Mouse (Mus musculus) midbrain, embryonic 16.5 days (tissue): ENCODE measurements around the gene Olfr790. TPM values are rescaled to one million over a fixed set of nuclear protein-coding genes. Genes with fewer than 3 reads are reported as not detected.

Experiments used
- ATAC-seq: fragments of 200-750 bp; cut with Nextera tagmentation; 2 replicates; pipeline ENCODE4 v1.8.0; 2017; ENCODE audit warnings: moderate TSS enrichment
- H3K27ac ChIP-seq: fragments of 300-500 bp; sonication (generic); 2 replicates; pipeline ENCODE4 v1.5.1; 2014; ENCODE audit warnings: mild to moderate bottlenecking, low read length, mixed read lengths
- H3K27me3 ChIP-seq: fragments of 300-500 bp; sonication (generic); 2 replicates; pipeline ENCODE4 v1.6.1; 2014; ENCODE audit warnings: low read depth, low read length, mixed read lengths; ENCODE audit not compliant: control insufficient read depth, insufficient read depth
- H3K36me3 ChIP-seq: fragments of 300-500 bp; sonication (generic); 2 replicates; pipeline ENCODE4 v1.6.1; 2014; ENCODE audit warnings: mild to moderate bottlenecking, low read length, moderate library complexity, mixed read lengths; ENCODE audit not compliant: control insufficient read depth, insufficient read depth
- H3K4me1 ChIP-seq: fragments of 300-500 bp; sonication (generic); 2 replicates; pipeline ENCODE4 v1.6.1; 2014; ENCODE audit warnings: mild to moderate bottlenecking, low read length, mixed read lengths; ENCODE audit not compliant: control insufficient read depth, insufficient read depth
- H3K4me2 ChIP-seq: fragments of 300-500 bp; sonication (generic); 2 replicates; pipeline ENCODE4 v1.6.1; 2014; ENCODE audit warnings: mild to moderate bottlenecking, low read length, mixed read lengths
- H3K4me3 ChIP-seq: fragments of 300-500 bp; sonication (generic); 2 replicates; pipeline ENCODE4 v1.5.1; 2014; ENCODE audit warnings: low read depth, mild to moderate bottlenecking, low read length, moderate library complexity, mixed read lengths
- H3K9ac ChIP-seq: fragments of 300-500 bp; sonication (generic); 2 replicates; pipeline ENCODE4 v1.6.1; 2014; ENCODE audit warnings: low read depth, low read length, mixed read lengths
- H3K9me3 ChIP-seq: fragments of 300-500 bp; sonication (generic); replicated peaks from 2 replicates; pipeline ENCODE4 v1.6.1; 2014; ENCODE audit warnings: mild to moderate bottlenecking, low read length, mixed read lengths; ENCODE audit not compliant: control insufficient read depth, poor library complexity, severe bottlenecking
- WGBS: fragments of 180-500 bp; shearing (Covaris S2); extraction: QIAGEN DNeasy Blood & Tissue Kit; methylation state at CpG from one replicate; pipeline ENCODE4 v1.1.7; 2014; 5-methylcytosine and 5-hydroxymethylcytosine counted together
- polyA plus RNA-seq: library from polyadenylated mRNA; unstranded; fragments of >200 nt; fragmentation: Nextera tagmentation; extraction: Ambion mirVana; gene quantifications from 2 replicates; pipeline ENCODE4 v1.2.1, GENCODE M21; 2015

Olfr790 gene
- not detected in 2 replicates for polyA plus RNA-seq

GRCm38 (mm10) chr10:129498192-129498591, at the start of gene Olfr790:
TSS of gene Olfr790 (plus strand) at chr10:129498492.
- Histone ChIP-seq H3K4me3 (no peak within 1 kb of the TSS), H3K4me1 (no peaks in the 10 kb centered on the region)
- no peak for ATAC-seq

DNA sequence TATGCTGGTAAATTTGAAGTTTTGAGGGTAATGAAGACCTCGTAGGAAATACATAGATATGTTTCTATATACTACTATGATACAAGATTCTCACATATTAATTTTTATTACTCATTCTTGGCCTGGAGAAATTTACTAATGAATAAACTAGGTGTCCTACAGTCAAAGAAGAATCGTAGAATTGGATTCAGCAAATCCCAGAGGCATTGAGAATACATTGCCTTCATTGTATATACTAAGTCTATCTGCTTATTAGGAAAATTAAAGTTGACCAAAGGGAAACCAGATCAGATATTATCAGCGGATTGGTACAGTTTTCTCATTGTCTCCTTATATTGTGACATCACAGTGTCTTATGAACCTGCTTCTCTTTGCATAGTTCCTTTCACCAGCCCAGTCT, 36.7 kb upstream of the Olfr790 start, which contains the start of gene Olfr787:
Gene Olfr787, plus strand, starts transcription at position 301 of the 400 bp plus-strand sequence.
- no peak within 1 kb of the TSS for H3K4me2 ChIP-seq
- no peak within 1 kb of the TSS for H3K4me3 ChIP-seq
- no peak within 1 kb of the TSS for H3K9ac ChIP-seq
- H3K36me3 ChIP-seq, result no peaks in the 10 kb centered on the region
- H3K27me3 ChIP-seq, result no peaks in the 10 kb centered on the region
- WGBS, result 81% methylated on average over 3 of the region's 3 CpGs
- H3K4me1 ChIP-seq, result no peaks in the 10 kb centered on the region
- H3K9me3 ChIP-seq, result no peaks in the 10 kb centered on the region
- no peak for ATAC-seq
- no peak within 1 kb of the TSS for H3K27ac ChIP-seq

More at GRCm38 (mm10) chr10:129498192-129498591, at the start of gene Olfr790:
- Histone ChIP-seq H3K36me3 (no peaks in the 10 kb centered on the region), H3K27me3 (no peaks in the 10 kb centered on the region), H3K27ac (no peak within 1 kb of the TSS), H3K9ac (no peak within 1 kb of the TSS), H3K9me3 (no peaks in the 10 kb centered on the region), H3K4me2 (no peak within 1 kb of the TSS)

DNA sequence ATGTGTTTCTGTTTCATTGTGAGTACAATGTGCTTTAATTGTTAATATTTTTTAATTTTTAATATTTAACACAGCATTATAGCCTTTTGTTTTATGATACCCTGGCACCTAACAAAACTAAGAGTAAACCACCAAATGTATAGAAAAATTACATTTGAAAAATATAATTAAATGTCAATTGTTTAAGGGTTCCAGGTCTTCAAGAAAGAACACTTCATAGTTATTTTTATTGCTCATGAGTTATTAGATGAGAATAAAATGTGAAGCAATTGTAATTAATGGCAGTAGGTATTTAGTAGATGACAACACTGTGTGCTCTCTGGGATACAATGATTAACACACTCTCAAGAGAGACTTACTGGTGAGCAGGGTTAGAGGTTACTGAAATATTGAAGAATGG, 27.6 kb upstream of the Olfr790 start, which contains the start of gene Olfr788:
Gene Olfr788, plus strand, starts transcription at position 301 of the 400 bp plus-strand sequence.
- H3K4me2 ChIP-seq, result no peak within 1 kb of the TSS
- ATAC-seq, result no peak
- no peaks in the 10 kb centered on the region for H3K4me1 ChIP-seq
- H3K9me3 ChIP-seq, result no peaks in the 10 kb centered on the region
- no peak within 1 kb of the TSS for H3K4me3 ChIP-seq
- no peaks in the 10 kb centered on the region for H3K36me3 ChIP-seq
- H3K9ac ChIP-seq, result no peak within 1 kb of the TSS
- no peak within 1 kb of the TSS for H3K27ac ChIP-seq
- H3K27me3 ChIP-seq, result no peaks in the 10 kb centered on the region

DNA sequence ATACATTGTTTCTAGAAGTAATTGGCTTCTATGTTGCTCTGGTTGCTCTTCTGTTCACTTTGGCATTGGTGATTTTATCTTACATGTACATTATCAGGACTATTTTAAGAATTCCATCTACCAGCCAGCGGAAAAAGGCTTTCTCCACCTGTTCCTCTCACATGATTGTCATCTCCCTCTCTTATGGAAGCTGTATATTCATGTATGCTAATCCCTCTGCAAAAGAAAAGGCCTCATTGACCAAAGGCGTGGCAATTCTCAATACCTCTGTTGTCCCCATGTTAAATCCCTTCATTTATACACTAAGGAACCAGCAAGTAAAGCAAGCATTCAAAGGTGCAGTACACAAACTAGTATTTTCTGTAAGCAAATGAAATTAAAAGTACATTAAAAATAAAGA, 25.0 kb upstream of the Olfr790 start:
- no peak for ATAC-seq
- no peaks in the 10 kb centered on the region for H3K36me3 ChIP-seq
- H3K9ac ChIP-seq, result no peak overlapping the region
- 26% methylated on average over 2 of the region's 2 CpGs for WGBS
- H3K4me1 ChIP-seq, result no peaks in the 10 kb centered on the region
- H3K4me3 ChIP-seq, result no peak overlapping the region
- H3K4me2 ChIP-seq, result no peak overlapping the region
- H3K27me3 ChIP-seq, result no peaks in the 10 kb centered on the region
- no peak overlapping the region for H3K27ac ChIP-seq
- H3K9me3 ChIP-seq, result no peaks in the 10 kb centered on the region

- no peak for ATAC-seq
- Histone ChIP-seq H3K4me2 (no peak overlapping the region), H3K27me3 (no peaks in the 10 kb centered on the region), H3K4me3 (no peak overlapping the region), H3K36me3 (no peaks in the 10 kb centered on the region), H3K4me1 (no peaks in the 10 kb centered on the region), H3K9ac (no peak overlapping the region), H3K9me3 (no peaks in the 10 kb centered on the region), H3K27ac (no peak overlapping the region)
Observed at GRCm38 (mm10) chr10:129473723-129474122, 24.6 kb upstream of the Olfr790 start.

DNA sequence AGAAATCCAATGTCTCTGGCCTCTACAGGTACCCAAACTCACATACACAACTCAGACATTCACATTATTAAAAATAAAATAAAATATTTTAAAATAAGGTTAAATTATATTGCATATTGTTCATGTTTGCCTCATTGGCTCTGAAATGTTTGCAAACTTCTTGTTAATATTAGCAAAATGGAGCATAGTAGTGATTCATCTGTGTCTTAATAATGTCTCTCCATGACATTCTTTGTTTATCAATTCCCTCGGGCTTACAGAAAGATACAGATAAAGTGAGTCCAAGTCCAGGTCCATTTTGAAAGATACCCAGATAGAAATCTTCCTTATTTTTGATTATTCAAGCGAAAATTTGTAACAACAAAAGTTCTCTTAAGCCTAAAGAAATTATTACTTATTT, 13.8 kb upstream of the Olfr790 start, which contains the start of gene Olfr789:
Gene Olfr789, plus strand, starts transcription at position 301 of the 400 bp plus-strand sequence.
- Histone ChIP-seq H3K4me2 (no peak within 1 kb of the TSS), H3K9ac (no peak within 1 kb of the TSS), H3K36me3 (no peaks in the 10 kb centered on the region), H3K4me3 (no peak within 1 kb of the TSS), H3K9me3 (0 out of 2 replicates have a peak, but pooled peaks cover 3% of the 10 kb centered on the region), H3K4me1 (no peaks in the 10 kb centered on the region), H3K27ac (no peak within 1 kb of the TSS), H3K27me3 (no peaks in the 10 kb centered on the region)
- ATAC-seq, result no peak
- WGBS, result 66% methylated on average over 2 of the region's 2 CpGs

DNA sequence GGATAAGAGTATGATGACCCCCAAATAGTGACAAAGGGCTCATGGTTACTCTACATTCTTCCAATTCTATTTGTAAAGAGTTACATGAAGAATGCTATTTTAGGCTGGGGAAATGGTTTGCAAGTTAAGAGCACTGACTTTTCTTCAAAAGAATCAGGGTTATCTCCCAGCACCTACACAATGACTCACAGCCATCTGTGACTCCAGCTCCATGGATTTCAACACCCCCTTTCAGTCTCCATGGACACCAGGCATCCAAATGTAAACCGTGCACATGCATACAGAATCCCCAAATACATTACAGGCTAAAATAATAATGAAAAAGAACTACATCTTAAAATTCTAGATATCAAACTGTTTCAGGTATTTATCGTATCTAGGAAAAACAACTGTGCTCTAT, 8.2 kb upstream of the Olfr790 start:
- H3K27me3 ChIP-seq, result no peaks in the 10 kb centered on the region
- no peaks in the 10 kb centered on the region for H3K4me1 ChIP-seq
- no peaks in the 10 kb centered on the region for H3K36me3 ChIP-seq
- no peaks in the 10 kb centered on the region for H3K9me3 ChIP-seq
- no peak overlapping the region for H3K9ac ChIP-seq
- H3K4me2 ChIP-seq, result no peak overlapping the region
- H3K27ac ChIP-seq, result no peak overlapping the region
- 81% methylated on average over 2 of the region's 2 CpGs for WGBS
- no peak overlapping the region for H3K4me3 ChIP-seq
- ATAC-seq, result no peak

DNA sequence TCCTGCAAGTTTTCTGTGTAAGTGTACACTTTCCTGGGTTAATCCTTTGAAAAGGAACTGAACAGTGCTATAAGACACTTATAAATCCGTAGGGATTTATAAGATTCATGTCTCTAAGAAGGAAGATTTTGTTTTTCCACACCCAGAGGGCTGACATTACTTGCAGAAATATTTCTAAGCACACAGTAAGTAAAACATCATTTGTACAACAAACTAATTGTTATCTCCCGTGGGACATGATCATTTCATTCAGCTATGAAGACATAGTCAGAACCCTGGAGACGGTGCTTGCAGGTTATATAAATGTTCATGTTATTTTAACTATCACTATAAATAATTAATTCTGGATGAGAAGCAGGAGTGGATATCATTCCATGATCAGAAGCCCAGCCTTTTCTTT, 23.2 kb downstream of the Olfr790 start, which contains the start of gene Olfr791:
Gene Olfr791, plus strand, starts transcription at position 301 of the 400 bp plus-strand sequence.
- Histone ChIP-seq H3K9me3 (no peaks in the 10 kb centered on the region), H3K27me3 (no peaks in the 10 kb centered on the region), H3K27ac (no peak within 1 kb of the TSS), H3K4me1 (no peaks in the 10 kb centered on the region), H3K9ac (no peak within 1 kb of the TSS), H3K4me2 (no peak within 1 kb of the TSS), H3K36me3 (no peaks in the 10 kb centered on the region), H3K4me3 (no peak within 1 kb of the TSS)
- ATAC-seq, result no peak
- 76% methylated on average over 3 of the region's 3 CpGs for whole genome bisulfite sequencing

- no peak within 1 kb of the TSS for H3K27ac ChIP-seq
- no peaks in the 10 kb centered on the region for H3K27me3 ChIP-seq
- H3K4me2 ChIP-seq, result no peak within 1 kb of the TSS
- whole genome bisulfite sequencing, result 65% methylated on average over 1 of the region's 1 CpGs
- peaks cover 3% of the 10 kb centered on the region; the same call in 1 of the 2 replicates for H3K9me3 ChIP-seq
- no peaks in the 10 kb centered on the region for H3K36me3 ChIP-seq
- no peaks in the 10 kb centered on the region for H3K4me1 ChIP-seq
- no peak for ATAC-seq
- no peak within 1 kb of the TSS for H3K9ac ChIP-seq
- no peak within 1 kb of the TSS for H3K4me3 ChIP-seq
Observed at GRCm38 (mm10) chr10:129538862-129539261, 40.6 kb downstream of the Olfr790 start, which contains the start of gene Olfr792. TSS of gene Olfr792 (plus strand) at chr10:129539162.
